Mouse (Mus musculus): ENCODE measurements around the gene Ldhal6b. TPM values are rescaled to one million over a fixed set of nuclear protein-coding genes. Genes with fewer than 3 reads are reported as not detected.

The Ldhal6b gene
- polyA plus RNA-seq, 1 experiment from 2014 or later, result not detected

- peaks cover 30% of the 10 kb centered on the region for H3K4me1 ChIP-seq
- no peak overlapping the region for H3K27ac ChIP-seq (replicated peaks)
- DNase-seq (ENCODE audit: low spot score), result no peak
- peaks cover 54% of the 10 kb centered on the region for H3K27me3 ChIP-seq (replicated peaks; ENCODE audit: low read depth, poor library complexity, severe bottlenecking)
- 82% methylated on average over 6 of the region's 6 CpGs for WGBS
- no peaks in the 10 kb centered on the region for H3K36me3 ChIP-seq (replicated peaks)
- no peaks in the 10 kb centered on the region for H3K9me3 ChIP-seq
- no peak overlapping the region for H3K4me3 ChIP-seq
Measured at GRCm38 (mm10) chr17:5403885-5404284, 14.7 kb downstream of the Ldhal6b start.

DNA sequence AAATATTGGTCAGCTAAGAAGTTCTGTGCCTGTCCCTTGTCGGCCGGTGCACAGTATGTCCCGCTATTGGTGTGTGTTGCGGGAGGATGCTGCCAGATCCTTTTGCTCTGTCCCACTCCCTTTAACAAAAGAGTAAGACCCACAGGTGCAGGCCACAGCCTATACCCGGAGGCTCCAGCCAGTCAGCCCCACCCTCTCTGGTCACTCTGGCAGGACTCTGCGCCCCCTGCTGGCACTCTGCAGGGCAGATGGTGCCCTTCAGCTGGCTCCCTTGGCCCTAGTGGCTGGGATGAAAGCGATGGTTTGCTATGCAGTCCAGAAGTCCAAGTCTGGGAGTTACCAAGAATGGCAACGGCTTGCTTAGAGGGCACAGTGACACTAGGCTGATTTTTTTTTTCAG is 15.9 kb downstream of the Ldhal6b start:
- no peak overlapping the region for H3K27ac ChIP-seq (replicated peaks)
- WGBS, result 27% methylated on average over 8 of the region's 8 CpGs
- H3K4me1 ChIP-seq, result peaks cover 31% of the 10 kb centered on the region
- peak; percentile 87 for DNase-seq (ENCODE audit: low spot score)
- no peaks in the 10 kb centered on the region for H3K9me3 ChIP-seq
- 0 out of 2 replicates have a peak overlapping the region, but pooled peaks have one; percentile 32 for H3K4me3 ChIP-seq
- H3K36me3 ChIP-seq (replicated peaks), result no peaks in the 10 kb centered on the region
- H3K27me3 ChIP-seq (replicated peaks; ENCODE audit: low read depth, poor library complexity, severe bottlenecking), result peaks cover 56% of the 10 kb centered on the region

DNA sequence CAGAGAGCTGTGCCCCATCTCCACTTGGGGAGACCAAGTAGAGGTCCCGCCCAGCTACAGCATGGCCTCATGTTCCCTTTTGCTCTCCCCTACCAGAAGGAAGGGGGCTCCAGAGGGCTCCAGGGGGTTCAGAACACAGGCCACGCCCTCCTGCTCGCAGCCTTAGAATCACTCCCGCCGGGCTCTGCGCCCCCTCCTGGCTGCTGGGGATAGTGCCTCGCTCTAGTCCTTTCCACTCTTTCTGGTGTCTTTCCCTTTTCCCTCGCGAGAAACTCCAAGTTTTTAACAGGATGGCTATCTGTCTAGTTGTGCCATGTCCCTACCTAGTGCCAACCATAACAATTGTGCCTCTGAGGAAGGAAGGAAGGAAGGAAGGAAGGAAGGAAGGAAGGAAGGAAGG is 16.5 kb downstream of the Ldhal6b start:
- peaks cover 55% of the 10 kb centered on the region for H3K27me3 ChIP-seq (replicated peaks; ENCODE audit: low read depth, poor library complexity, severe bottlenecking)
- 6% methylated on average over 9 of the region's 9 CpGs for WGBS
- H3K9me3 ChIP-seq, result no peaks in the 10 kb centered on the region
- H3K27ac ChIP-seq (replicated peaks), result no peak overlapping the region
- peak overlapping the region; percentile 32 for H3K4me3 ChIP-seq
- no peaks in the 10 kb centered on the region for H3K36me3 ChIP-seq (replicated peaks)
- DNase-seq (ENCODE audit: low spot score), result peak; percentile 85
- peaks cover 37% of the 10 kb centered on the region for H3K4me1 ChIP-seq

GRCm38 (mm10) chr17:5401288-5401687 is 17.3 kb downstream of the Ldhal6b start:
- H3K9me3 ChIP-seq, result no peaks in the 10 kb centered on the region
- no peak overlapping the region for H3K4me3 ChIP-seq
- WGBS, result 90% methylated on average over 10 of the region's 10 CpGs
- peaks cover 35% of the 10 kb centered on the region for H3K4me1 ChIP-seq
- no peak overlapping the region for H3K27ac ChIP-seq (replicated peaks)
- DNase-seq (ENCODE audit: low spot score), result no peak
- peaks cover 57% of the 10 kb centered on the region for H3K27me3 ChIP-seq (replicated peaks; ENCODE audit: low read depth, poor library complexity, severe bottlenecking)
- no peaks in the 10 kb centered on the region for H3K36me3 ChIP-seq (replicated peaks)

- Histone ChIP-seq H3K36me3 (replicated peaks) (no peaks in the 10 kb centered on the region), H3K4me3 (no peak overlapping the region), H3K9me3 (no peaks in the 10 kb centered on the region), H3K27me3 (replicated peaks; ENCODE audit: low read depth, poor library complexity, severe bottlenecking) (peaks cover 59% of the 10 kb centered on the region), H3K27ac (replicated peaks) (no peak overlapping the region), H3K4me1 (peaks cover 35% of the 10 kb centered on the region)
- 84% methylated on average over 14 of the region's 14 CpGs for WGBS
- DNase-seq (ENCODE audit: low spot score), result no peak
Measured at GRCm38 (mm10) chr17:5400435-5401090, 18.0 kb downstream of the Ldhal6b start.

DNA sequence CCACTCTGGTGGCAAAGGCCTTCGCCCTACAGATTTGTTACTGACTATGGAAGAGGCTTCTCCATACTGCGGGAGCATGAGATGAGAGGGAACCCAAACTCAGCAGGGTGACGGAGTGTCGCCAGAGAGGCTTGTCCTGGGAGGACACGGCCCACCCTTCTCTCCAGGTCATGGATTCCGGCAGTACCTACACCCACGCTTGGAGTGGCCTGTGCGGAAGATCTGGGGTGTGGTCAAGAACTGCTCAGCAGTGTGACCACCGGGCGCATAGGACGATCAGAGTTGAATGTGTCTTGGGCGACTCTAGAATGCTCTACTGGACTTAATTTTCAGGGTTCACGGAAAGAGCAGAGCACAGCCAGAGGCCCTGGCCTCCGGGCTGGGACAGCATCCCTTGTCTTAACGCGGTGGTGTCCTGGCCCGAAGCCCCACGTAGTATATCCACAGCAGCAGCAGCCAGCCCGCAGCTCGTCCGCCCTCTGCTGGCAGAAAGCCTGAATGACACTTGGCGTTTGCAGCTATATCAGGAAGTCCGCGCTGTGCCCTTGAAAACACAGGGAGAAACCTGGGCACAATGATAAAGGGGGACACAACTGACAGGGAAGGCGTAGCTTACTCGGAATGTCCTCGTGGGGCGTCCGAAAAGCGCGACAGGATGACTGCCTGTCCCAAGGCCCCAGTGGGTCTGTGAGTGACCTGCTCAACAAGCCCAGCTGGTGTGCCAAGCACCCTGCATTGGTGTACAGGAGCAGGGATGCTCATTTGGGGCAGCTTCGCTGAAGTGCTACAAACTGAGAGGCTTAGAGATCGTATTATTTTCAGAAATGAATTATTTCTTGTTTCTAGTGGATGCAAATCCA is 21.2 kb downstream of the Ldhal6b start:
- H3K27me3 ChIP-seq (replicated peaks; ENCODE audit: low read depth, poor library complexity, severe bottlenecking), result peaks cover 34% of the 10 kb centered on the region
- 0 out of 2 replicates have a peak overlapping the region, but pooled peaks have one; percentile 30 for H3K27ac ChIP-seq (replicated peaks)
- no peaks in the 10 kb centered on the region for H3K9me3 ChIP-seq
- no peak overlapping the region for H3K4me3 ChIP-seq
- 30% methylated on average over 33 of the region's 33 CpGs for WGBS
- H3K36me3 ChIP-seq (replicated peaks), result no peaks in the 10 kb centered on the region
- peak; percentile 89 for DNase-seq (ENCODE audit: low spot score)
- peaks cover 17% of the 10 kb centered on the region for H3K4me1 ChIP-seq

GRCm38 (mm10) chr17:5396213-5396612 is 22.4 kb downstream of the Ldhal6b start:
- Histone ChIP-seq H3K9me3 (no peaks in the 10 kb centered on the region), H3K27ac (replicated peaks) (no peak overlapping the region), H3K36me3 (replicated peaks) (no peaks in the 10 kb centered on the region), H3K4me3 (no peak overlapping the region), H3K4me1 (peaks cover 10% of the 10 kb centered on the region; the same call in 1 of the 2 replicates), H3K27me3 (replicated peaks; ENCODE audit: low read depth, poor library complexity, severe bottlenecking) (peaks cover 33% of the 10 kb centered on the region)
- DNase-seq (ENCODE audit: low spot score), result no peak
- WGBS, result 80% methylated on average over 5 of the region's 5 CpGs

DNA sequence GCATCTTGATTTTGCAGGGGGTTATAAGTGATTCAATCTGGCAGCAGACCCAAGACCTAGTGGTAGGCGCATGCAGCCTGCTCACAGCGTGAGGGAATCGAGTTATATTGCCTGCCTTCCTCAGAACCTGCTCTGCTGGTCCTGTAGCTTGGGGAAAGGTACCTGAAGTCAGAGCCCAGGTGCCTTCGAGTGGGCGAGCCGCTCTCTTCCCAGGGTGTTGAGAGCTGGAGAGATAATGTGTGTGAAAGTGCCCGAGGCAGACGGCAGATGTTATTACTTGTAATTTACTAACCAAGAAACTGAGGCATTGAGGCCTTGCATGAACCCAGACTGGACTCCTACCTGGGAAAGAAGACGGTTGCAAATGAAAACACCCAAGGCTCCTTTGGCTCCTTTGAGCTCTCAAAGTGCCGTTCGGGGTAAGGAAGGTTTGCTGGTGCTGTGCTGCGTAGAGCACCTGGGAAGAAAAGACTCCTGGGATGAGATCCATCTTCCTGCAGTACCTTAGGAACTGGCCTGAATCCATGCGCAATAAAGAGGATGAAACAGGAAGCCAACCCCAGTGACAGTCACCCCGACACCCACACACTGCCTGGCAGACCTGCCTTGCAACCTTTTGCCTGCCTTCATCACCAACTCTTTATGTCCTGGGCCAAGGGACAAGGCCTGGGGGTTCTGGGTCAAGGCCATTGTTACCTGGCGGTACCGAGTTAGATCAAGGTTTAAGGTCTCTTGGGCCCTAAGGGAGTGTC is 22.9 kb downstream of the Ldhal6b start:
- Histone ChIP-seq H3K27ac (replicated peaks) (no peak overlapping the region), H3K9me3 (no peaks in the 10 kb centered on the region), H3K4me3 (no peak overlapping the region), H3K27me3 (replicated peaks; ENCODE audit: low read depth, poor library complexity, severe bottlenecking) (peaks cover 32% of the 10 kb centered on the region), H3K36me3 (replicated peaks) (no peaks in the 10 kb centered on the region), H3K4me1 (peaks cover 10% of the 10 kb centered on the region; the same call in 1 of the 2 replicates)
- 87% methylated on average over 16 of the region's 16 CpGs for WGBS
- DNase-seq (ENCODE audit: low spot score), result no peak

DNA sequence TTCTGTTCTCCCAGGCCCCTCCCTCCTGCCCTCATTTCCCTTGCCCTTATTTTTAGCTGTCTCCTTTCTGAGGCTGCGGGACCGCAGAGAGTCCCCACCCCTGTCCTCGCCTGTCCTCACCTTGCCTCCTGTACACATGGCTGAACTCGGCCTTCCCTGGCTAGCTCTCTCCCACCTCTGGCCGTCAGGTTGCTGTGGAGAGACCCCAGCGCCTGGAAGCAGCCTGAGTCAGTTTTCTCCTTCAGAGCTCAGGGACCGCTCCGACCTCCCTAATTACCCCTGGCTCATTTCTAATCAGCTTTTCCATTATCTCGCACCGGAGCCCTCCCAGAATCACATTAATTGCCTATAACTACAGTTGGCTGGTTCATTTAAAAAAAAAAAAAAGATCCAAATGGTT is 27.9 kb downstream of the Ldhal6b start:
- Histone ChIP-seq H3K4me1 (peaks cover 4% of the 10 kb centered on the region; the same call in 1 of the 2 replicates), H3K9me3 (no peaks in the 10 kb centered on the region), H3K27ac (replicated peaks) (no peak overlapping the region), H3K27me3 (replicated peaks; ENCODE audit: low read depth, poor library complexity, severe bottlenecking) (peaks cover 5% of the 10 kb centered on the region; the same call in 1 of the 2 replicates), H3K36me3 (replicated peaks) (no peaks in the 10 kb centered on the region), H3K4me3 (no peak overlapping the region)
- 60% methylated on average over 10 of the region's 10 CpGs for whole genome bisulfite sequencing
- no peak for DNase-seq (ENCODE audit: low spot score)

- Histone ChIP-seq H3K27ac (replicated peaks) (no peak overlapping the region), H3K9me3 (no peaks in the 10 kb centered on the region), H3K4me3 (no peak overlapping the region), H3K4me1 (peaks cover 4% of the 10 kb centered on the region; the same call in 1 of the 2 replicates), H3K36me3 (replicated peaks) (no peaks in the 10 kb centered on the region), H3K27me3 (replicated peaks; ENCODE audit: low read depth, poor library complexity, severe bottlenecking) (no peaks in the 10 kb centered on the region)
- 63% methylated on average over 3 of the region's 3 CpGs for WGBS
- no peak for DNase-seq (ENCODE audit: low spot score)
Measured at GRCm38 (mm10) chr17:5388351-5388750, 30.2 kb downstream of the Ldhal6b start.

GRCm38 (mm10) chr17:5386885-5387545 is 31.6 kb downstream of the Ldhal6b start:
- H3K4me3 ChIP-seq, result no peak overlapping the region
- H3K27me3 ChIP-seq (replicated peaks; ENCODE audit: low read depth, poor library complexity, severe bottlenecking), result no peaks in the 10 kb centered on the region
- no peaks in the 10 kb centered on the region for H3K36me3 ChIP-seq (replicated peaks)
- WGBS, result 91% methylated on average over 12 of the region's 12 CpGs
- no peak overlapping the region for H3K27ac ChIP-seq (replicated peaks)
- peaks cover 8% of the 10 kb centered on the region; the same call in 1 of the 2 replicates for H3K4me1 ChIP-seq
- no peak for DNase-seq (ENCODE audit: low spot score)
- H3K9me3 ChIP-seq, result no peaks in the 10 kb centered on the region

DNA sequence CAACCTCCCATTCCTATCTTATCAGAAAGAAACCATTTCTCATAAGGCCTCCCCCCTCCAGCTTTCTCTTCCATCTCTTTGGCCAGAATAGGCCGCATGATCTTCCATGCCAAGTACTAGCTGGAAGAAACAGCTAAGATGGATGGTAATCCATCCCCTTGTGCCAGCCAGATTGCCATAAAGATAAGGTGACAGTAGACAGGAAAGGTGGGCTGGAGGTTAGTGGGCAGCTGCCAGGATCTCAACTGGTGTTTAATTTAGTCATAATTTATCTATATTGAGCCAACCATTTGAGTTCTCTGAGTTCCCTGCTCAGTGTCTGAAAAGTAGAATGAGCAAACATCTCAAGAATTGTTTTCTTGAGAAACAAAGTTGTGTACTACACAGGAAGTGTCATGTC is 32.9 kb downstream of the Ldhal6b start:
- Histone ChIP-seq H3K4me3 (no peak overlapping the region), H3K36me3 (replicated peaks) (no peaks in the 10 kb centered on the region), H3K27me3 (replicated peaks; ENCODE audit: low read depth, poor library complexity, severe bottlenecking) (no peaks in the 10 kb centered on the region), H3K4me1 (peaks cover 7% of the 10 kb centered on the region; the same call in 1 of the 2 replicates), H3K27ac (replicated peaks) (no peak overlapping the region), H3K9me3 (no peaks in the 10 kb centered on the region)
- no peak for DNase-seq (ENCODE audit: low spot score)
- WGBS, result 94% methylated on average over 1 of the region's 1 CpGs

Data from embryonic facial prominence, embryonic 10.5 days (tissue).